Mouse (Mus musculus) ZHBTc4 (cell line): Measurements from ENCODE around the gene Gan.
A peak's percentile ranks its signal among the peaks of the same experiment; 100 is the strongest.

Experiments
- DNase-seq: peaks from one replicate; pipeline ENCODE4 v3.0.0-alpha.2; 2011; ENCODE audit warnings: low read depth, low spot score

Gene Gan

GRCm38 (mm10) chr8:117252650-117253049 is 94.7 kb downstream of the Gan start:
- DNase-seq: no peak

- DNase-seq: peak; percentile 68
Observed at GRCm38 (mm10) chr8:117253390-117254269, 95.7 kb downstream of the Gan start.

- no peak for DNase-seq
Observed at GRCm38 (mm10) chr8:117254496-117254895, 96.6 kb downstream of the Gan start.

- DNase-seq: peak; percentile 94
Observed at GRCm38 (mm10) chr8:117256292-117256938, 98.5 kb downstream of the Gan start.

GRCm38 (mm10) chr8:117257029-117257820 is 99.3 kb downstream of the Gan start, which contains the start of gene Cmip:
TSS of gene Cmip (plus strand) at chr8:117257064.
- peak; percentile 66 for DNase-seq

GRCm38 (mm10) chr8:117257821-117258575 is 100.1 kb downstream of the Gan start:
- no peak for DNase-seq

GRCm38 (mm10) chr8:117258576-117259040 is 100.7 kb downstream of the Gan start:
- DNase-seq: no peak

GRCm38 (mm10) chr8:117259431-117260001 is 101.6 kb downstream of the Gan start:
- no peak for DNase-seq

- no peak for DNase-seq
Observed at GRCm38 (mm10) chr8:117260234-117260929, 102.4 kb downstream of the Gan start.

- no peak for DNase-seq
Observed at GRCm38 (mm10) chr8:117260930-117261475, 103.1 kb downstream of the Gan start.

- DNase-seq: no peak
Observed at GRCm38 (mm10) chr8:117261702-117262101, 103.8 kb downstream of the Gan start.

- no peak for DNase-seq
Observed at GRCm38 (mm10) chr8:117262685-117263084, 104.8 kb downstream of the Gan start.

GRCm38 (mm10) chr8:117263442-117263841 is 105.5 kb downstream of the Gan start:
- DNase-seq: no peak

- DNase-seq: no peak
Observed at GRCm38 (mm10) chr8:117265079-117265478, 107.1 kb downstream of the Gan start.
